Mouse (Mus musculus): ENCODE measurements at regions not wholly inside any gene's neighbourhood (a gene's known extent, or its start where the extent isn't known, plus 50 kb on each side); places are given as distances from the start of the nearest gene placed in this dataset.

DNA sequence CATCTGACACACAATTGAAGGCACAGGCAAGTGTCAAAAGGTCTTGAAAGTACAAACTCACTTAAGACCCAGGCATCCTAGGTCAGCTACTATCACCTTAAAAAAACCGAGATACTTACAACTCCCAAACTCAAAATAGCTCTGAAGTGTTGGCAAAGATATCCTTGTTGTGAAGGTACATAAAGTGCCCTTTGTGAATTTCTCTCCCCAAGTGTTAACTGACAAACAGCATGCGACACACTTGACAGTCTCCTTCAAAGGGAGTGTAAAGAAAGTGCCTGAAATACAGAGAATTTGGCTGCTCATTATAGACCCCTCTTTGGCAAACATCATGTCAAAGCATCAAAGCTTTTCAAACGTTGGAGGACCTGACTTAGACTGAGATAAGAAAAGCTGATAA lies 2634.2 kb downstream of the 9330182O14Rik start:
- no peak overlapping the region for H3K9ac ChIP-seq (ENCODE audit: low read depth, low read length)
- H3K27ac ChIP-seq (ENCODE audit: low read depth, low read length), result no peak overlapping the region
- no peak overlapping the region for H3K4me2 ChIP-seq
- WGBS, result 29% methylated on average over 3 of the region's 3 CpGs
- ATAC-seq (replicated peaks; ENCODE audit: low FRiP score) (no peak), DNase-seq (ENCODE audit: low spot score) (no peak)
- no peaks in the 10 kb centered on the region for H3K4me1 ChIP-seq (replicated peaks; ENCODE audit: control insufficient read depth, insufficient read depth, low read length)
- H3K9me3 ChIP-seq (ENCODE audit: control insufficient read depth, low read length), result no peaks in the 10 kb centered on the region
- H3K36me3 ChIP-seq (ENCODE audit: control insufficient read depth, insufficient read depth, low read length), result no peaks in the 10 kb centered on the region
- H3K4me3 ChIP-seq (ENCODE audit: low read depth, low read length), result no peak overlapping the region
- no peaks in the 10 kb centered on the region for H3K27me3 ChIP-seq (replicated peaks; ENCODE audit: control insufficient read depth, insufficient read depth, low read length)

DNA sequence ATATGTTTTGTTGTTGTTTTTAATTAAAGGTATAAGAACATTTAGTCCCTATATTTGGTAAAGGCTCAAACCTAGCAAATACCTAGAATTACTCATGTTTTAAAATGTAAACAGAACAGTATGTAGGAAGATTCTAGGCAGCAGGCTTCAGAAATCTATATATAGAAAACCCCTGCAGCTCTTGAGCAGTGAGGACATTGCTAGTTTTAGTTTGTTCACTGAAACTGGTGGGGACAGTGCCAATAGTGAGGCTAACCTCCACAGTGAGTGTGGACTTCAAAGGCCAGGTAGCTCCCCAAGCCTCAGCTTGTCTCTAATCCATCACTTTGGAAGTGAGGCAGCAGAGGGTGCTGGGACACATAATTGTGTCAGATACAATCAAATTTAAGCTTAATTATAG lies 2645.7 kb downstream of the 9330182O14Rik start:
- H3K9me3 ChIP-seq (ENCODE audit: control insufficient read depth, low read length), result no peaks in the 10 kb centered on the region
- H3K4me1 ChIP-seq (replicated peaks; ENCODE audit: control insufficient read depth, insufficient read depth, low read length), result no peaks in the 10 kb centered on the region
- ATAC-seq (replicated peaks; ENCODE audit: low FRiP score) (no peak), DNase-seq (ENCODE audit: low spot score) (no peak)
- H3K9ac ChIP-seq (ENCODE audit: low read depth, low read length), result no peak overlapping the region
- H3K27me3 ChIP-seq (replicated peaks; ENCODE audit: control insufficient read depth, insufficient read depth, low read length), result no peaks in the 10 kb centered on the region
- H3K36me3 ChIP-seq (ENCODE audit: control insufficient read depth, insufficient read depth, low read length), result no peaks in the 10 kb centered on the region
- H3K4me2 ChIP-seq, result no peak overlapping the region
- H3K27ac ChIP-seq (ENCODE audit: low read depth, low read length), result no peak overlapping the region
- H3K4me3 ChIP-seq (ENCODE audit: low read depth, low read length), result no peak overlapping the region

DNA sequence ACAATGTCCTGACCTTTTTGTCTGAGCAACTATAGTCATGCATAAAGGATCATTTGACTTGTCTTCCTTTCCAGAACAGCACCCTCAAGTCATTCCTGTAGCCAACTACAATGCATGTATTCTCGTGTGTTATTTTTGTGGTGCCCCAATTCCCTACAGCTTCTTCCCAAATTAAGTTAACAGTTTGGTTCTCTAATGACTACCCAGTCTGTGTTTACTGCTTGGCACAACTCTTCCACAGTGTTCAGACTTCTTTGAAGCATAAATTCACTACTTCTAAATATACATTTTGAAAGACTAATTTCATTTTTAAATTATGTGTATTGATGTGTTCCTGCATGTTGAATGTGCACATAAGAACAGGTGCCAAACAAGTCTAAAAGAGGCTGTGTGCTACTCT lies 2667.1 kb downstream of the 9330182O14Rik start:
- Histone ChIP-seq H3K27me3 (replicated peaks; ENCODE audit: control insufficient read depth, insufficient read depth, low read length) (no peaks in the 10 kb centered on the region), H3K4me1 (replicated peaks; ENCODE audit: control insufficient read depth, insufficient read depth, low read length) (no peaks in the 10 kb centered on the region), H3K4me2 (no peak overlapping the region), H3K4me3 (ENCODE audit: low read depth, low read length) (no peak overlapping the region), H3K36me3 (ENCODE audit: control insufficient read depth, insufficient read depth, low read length) (no peaks in the 10 kb centered on the region), H3K9ac (ENCODE audit: low read depth, low read length) (no peak overlapping the region), H3K27ac (ENCODE audit: low read depth, low read length) (no peak overlapping the region), H3K9me3 (ENCODE audit: control insufficient read depth, low read length) (no peaks in the 10 kb centered on the region)
- 96% methylated on average over 1 of the region's 1 CpGs for WGBS
- ATAC-seq (replicated peaks; ENCODE audit: low FRiP score) (no peak), DNase-seq (ENCODE audit: low spot score) (no peak)

DNA sequence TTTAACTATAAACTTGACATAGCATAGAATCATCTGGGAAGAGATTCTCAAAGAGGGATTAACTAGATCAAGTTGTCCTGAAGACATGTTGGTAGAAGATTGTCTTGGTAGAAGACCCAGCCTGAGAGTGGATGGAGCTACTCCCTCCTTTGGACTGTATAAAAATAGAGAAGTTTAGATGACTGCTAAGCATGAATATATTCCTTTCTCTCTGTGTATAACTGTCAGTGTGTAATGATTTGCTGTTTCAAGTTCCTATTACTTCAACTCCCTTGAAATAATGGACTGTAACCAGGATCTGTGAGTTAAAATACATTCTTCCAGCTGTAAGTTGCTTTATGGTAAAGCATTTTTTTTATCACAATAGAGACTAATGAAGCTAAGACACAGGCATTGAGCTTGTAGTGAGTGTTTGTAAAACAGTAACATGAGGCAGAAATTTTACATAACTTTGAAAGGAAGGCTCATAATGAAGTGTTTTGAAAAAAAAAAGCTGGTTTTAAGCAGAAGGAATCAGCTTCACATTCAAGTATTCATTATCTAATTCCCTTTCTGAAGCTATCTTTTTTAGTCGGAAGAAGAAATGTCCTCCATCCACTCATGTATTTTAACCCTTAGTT lies 2676.8 kb downstream of the 9330182O14Rik start:
- no peak for ATAC-seq (replicated peaks; ENCODE audit: low FRiP score)

DNA sequence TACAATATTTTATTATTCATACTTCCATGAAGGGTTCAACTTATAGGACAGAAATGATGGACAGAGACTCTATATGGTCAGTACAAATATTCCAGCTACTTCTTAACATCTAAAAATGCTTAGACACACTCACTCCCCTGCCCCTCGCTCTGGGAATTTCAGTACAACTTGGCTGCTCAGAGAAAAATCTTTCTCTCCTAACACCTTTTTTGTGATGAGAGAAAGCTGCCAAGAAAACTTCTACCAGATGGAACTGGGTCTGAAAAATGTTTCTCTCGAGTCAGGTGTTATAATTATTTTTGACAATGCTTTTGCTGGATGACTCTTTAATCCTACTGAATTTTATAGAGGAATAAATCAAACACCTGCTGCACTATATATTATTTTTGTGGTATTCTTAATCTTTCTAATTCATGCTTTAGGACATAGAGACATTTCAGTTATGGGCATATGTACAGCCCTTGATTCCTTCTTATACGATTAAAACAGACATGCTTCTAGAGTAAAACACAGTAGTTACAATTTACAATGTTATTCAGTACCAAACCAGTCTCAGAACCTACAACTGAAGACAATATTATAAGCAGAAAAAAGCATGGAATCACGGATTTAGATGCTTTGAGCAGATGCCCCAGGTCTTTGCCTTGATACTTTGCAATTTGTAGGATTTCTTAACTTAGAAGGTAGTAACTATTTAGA lies 2681.0 kb downstream of the 9330182O14Rik start:
- ATAC-seq (replicated peaks; ENCODE audit: low FRiP score) (no peak), DNase-seq (ENCODE audit: low spot score) (no peak)
- H3K4me2 ChIP-seq, result no peak overlapping the region
- no peaks in the 10 kb centered on the region for H3K27me3 ChIP-seq (replicated peaks; ENCODE audit: control insufficient read depth, insufficient read depth, low read length)
- H3K4me3 ChIP-seq (ENCODE audit: low read depth, low read length), result no peak overlapping the region
- no peak overlapping the region for H3K9ac ChIP-seq (ENCODE audit: low read depth, low read length)
- no peaks in the 10 kb centered on the region for H3K9me3 ChIP-seq (ENCODE audit: control insufficient read depth, low read length)
- H3K27ac ChIP-seq (ENCODE audit: low read depth, low read length), result no peak overlapping the region
- 68% methylated on average over 4 of the region's 4 CpGs for WGBS
- no peaks in the 10 kb centered on the region for H3K36me3 ChIP-seq (ENCODE audit: control insufficient read depth, insufficient read depth, low read length)
- no peaks in the 10 kb centered on the region for H3K4me1 ChIP-seq (replicated peaks; ENCODE audit: control insufficient read depth, insufficient read depth, low read length)

More for the DNA sequence above, 2676.8 kb downstream of the 9330182O14Rik start:
- Histone ChIP-seq H3K27ac (ENCODE audit: low read depth, low read length) (no peak overlapping the region), H3K27me3 (replicated peaks; ENCODE audit: control insufficient read depth, insufficient read depth, low read length) (no peaks in the 10 kb centered on the region), H3K4me2 (no peak overlapping the region), H3K4me1 (replicated peaks; ENCODE audit: control insufficient read depth, insufficient read depth, low read length) (no peaks in the 10 kb centered on the region), H3K4me3 (ENCODE audit: low read depth, low read length) (no peak overlapping the region), H3K9ac (ENCODE audit: low read depth, low read length) (no peak overlapping the region), H3K9me3 (ENCODE audit: control insufficient read depth, low read length) (no peaks in the 10 kb centered on the region), H3K36me3 (ENCODE audit: control insufficient read depth, insufficient read depth, low read length) (no peaks in the 10 kb centered on the region)
- WGBS, result 67% methylated on average over 1 of the region's 1 CpGs
- no peak for DNase-seq (ENCODE audit: low spot score)

DNA sequence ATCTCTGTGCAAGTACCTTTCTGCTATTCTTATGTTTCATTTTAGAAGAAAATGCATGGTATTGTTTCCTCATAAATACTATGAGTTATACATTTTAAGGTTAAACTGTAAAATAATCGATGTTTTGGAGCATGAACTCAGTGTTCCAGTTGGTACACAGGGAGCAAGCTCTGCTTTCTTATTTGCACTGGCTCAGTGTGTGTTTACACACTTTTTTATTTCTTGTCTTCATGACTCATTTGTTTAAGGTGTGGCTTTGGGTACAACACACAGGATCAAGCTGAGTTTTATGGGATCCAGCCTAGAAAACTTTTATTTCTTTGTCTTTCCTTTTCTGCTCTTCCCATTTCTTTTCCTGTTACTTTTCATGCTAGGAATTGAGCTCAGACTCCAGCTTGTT lies 2704.7 kb downstream of the 9330182O14Rik start:
- ATAC-seq (replicated peaks; ENCODE audit: low FRiP score) (no peak), DNase-seq (ENCODE audit: low spot score) (no peak)
- WGBS, result 78% methylated on average over 1 of the region's 1 CpGs
- no peaks in the 10 kb centered on the region for H3K4me1 ChIP-seq (replicated peaks; ENCODE audit: control insufficient read depth, insufficient read depth, low read length)
- no peaks in the 10 kb centered on the region for H3K9me3 ChIP-seq (ENCODE audit: control insufficient read depth, low read length)
- H3K4me2 ChIP-seq, result no peak overlapping the region
- H3K27ac ChIP-seq (ENCODE audit: low read depth, low read length), result no peak overlapping the region
- H3K36me3 ChIP-seq (ENCODE audit: control insufficient read depth, insufficient read depth, low read length), result no peaks in the 10 kb centered on the region
- no peak overlapping the region for H3K4me3 ChIP-seq (ENCODE audit: low read depth, low read length)
- no peak overlapping the region for H3K9ac ChIP-seq (ENCODE audit: low read depth, low read length)
- H3K27me3 ChIP-seq (replicated peaks; ENCODE audit: control insufficient read depth, insufficient read depth, low read length), result no peaks in the 10 kb centered on the region

DNA sequence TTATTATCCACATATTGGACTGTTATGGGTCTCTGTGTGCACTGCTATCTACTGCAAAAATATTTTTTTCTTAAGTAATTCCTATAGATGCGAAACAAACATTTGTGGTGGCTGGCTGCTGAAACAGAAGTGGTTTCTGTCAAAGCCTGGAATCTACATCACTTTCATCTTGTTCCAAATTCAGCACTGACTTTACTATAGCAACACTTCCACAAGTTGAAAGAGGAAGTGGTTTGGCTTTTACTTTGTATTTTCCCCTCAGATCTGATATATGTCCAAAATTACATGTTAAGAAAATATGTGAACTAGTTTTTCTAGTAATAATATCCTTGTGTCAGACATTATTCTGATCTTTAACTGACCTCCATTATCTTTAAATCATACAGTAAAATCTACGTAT lies 2715.8 kb downstream of the 9330182O14Rik start:
- no peak overlapping the region for H3K4me3 ChIP-seq (ENCODE audit: low read depth, low read length)
- ATAC-seq (replicated peaks; ENCODE audit: low FRiP score), result no peak
- no peak for DNase-seq (ENCODE audit: low spot score)
- H3K9me3 ChIP-seq (ENCODE audit: control insufficient read depth, low read length), result no peaks in the 10 kb centered on the region
- WGBS, result 80% methylated on average over 2 of the region's 2 CpGs
- no peaks in the 10 kb centered on the region for H3K4me1 ChIP-seq (replicated peaks; ENCODE audit: control insufficient read depth, insufficient read depth, low read length)
- no peaks in the 10 kb centered on the region for H3K27me3 ChIP-seq (replicated peaks; ENCODE audit: control insufficient read depth, insufficient read depth, low read length)
- H3K9ac ChIP-seq (ENCODE audit: low read depth, low read length), result no peak overlapping the region
- H3K36me3 ChIP-seq (ENCODE audit: control insufficient read depth, insufficient read depth, low read length), result no peaks in the 10 kb centered on the region
- no peak overlapping the region for H3K27ac ChIP-seq (ENCODE audit: low read depth, low read length)
- H3K4me2 ChIP-seq, result no peak overlapping the region

DNA sequence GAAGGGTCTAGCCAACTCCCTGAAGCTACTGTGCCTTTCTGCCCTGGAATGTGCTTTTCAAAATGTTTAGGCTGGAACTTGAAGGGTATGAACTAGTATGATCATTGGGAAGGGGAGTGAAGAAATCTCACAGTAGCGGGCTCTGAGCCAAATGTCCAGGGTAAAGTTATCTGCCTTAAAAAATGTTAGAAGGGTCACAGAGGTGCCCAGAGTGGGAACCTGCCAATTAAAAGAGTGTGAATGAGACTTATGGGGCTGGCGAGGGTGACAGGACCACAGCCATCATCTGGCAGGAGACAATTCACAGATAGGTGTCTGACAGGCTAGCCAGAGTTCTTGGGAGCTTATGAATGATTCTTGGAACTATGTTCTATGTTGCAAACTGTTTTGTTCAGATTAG lies 2738.3 kb downstream of the 9330182O14Rik start:
- no peak overlapping the region for H3K9ac ChIP-seq (ENCODE audit: low read depth, low read length)
- no peaks in the 10 kb centered on the region for H3K4me1 ChIP-seq (replicated peaks; ENCODE audit: control insufficient read depth, insufficient read depth, low read length)
- ATAC-seq (replicated peaks; ENCODE audit: low FRiP score) (no peak), DNase-seq (ENCODE audit: low spot score) (no peak)
- no peaks in the 10 kb centered on the region for H3K27me3 ChIP-seq (replicated peaks; ENCODE audit: control insufficient read depth, insufficient read depth, low read length)
- 54% methylated on average over 2 of the region's 2 CpGs for WGBS
- H3K9me3 ChIP-seq (ENCODE audit: control insufficient read depth, low read length), result no peaks in the 10 kb centered on the region
- H3K4me2 ChIP-seq, result no peak overlapping the region
- no peak overlapping the region for H3K27ac ChIP-seq (ENCODE audit: low read depth, low read length)
- H3K4me3 ChIP-seq (ENCODE audit: low read depth, low read length), result no peak overlapping the region
- H3K36me3 ChIP-seq (ENCODE audit: control insufficient read depth, insufficient read depth, low read length), result no peaks in the 10 kb centered on the region

DNA sequence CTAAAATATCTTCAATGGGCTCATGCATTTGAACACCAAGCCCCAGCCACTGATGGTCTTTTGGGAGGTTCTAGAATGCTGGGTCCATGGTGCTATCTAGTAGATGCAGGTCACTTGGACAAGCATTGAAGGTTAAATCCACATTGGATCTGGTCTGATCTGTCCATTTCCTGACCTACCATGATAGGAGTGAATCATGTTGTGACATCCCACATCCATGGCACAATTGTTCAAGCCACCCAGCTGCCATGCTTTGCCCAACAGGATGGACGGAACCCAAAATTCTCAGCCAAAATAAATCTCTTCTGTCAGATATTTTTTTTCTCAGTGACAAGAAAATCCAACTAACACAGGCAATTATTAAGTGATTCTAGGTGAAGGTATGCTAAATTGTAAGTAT lies 2760.4 kb downstream of the 9330182O14Rik start:
- Histone ChIP-seq H3K27me3 (replicated peaks; ENCODE audit: control insufficient read depth, insufficient read depth, low read length) (no peaks in the 10 kb centered on the region), H3K9ac (ENCODE audit: low read depth, low read length) (no peak overlapping the region), H3K4me2 (no peak overlapping the region), H3K9me3 (ENCODE audit: control insufficient read depth, low read length) (no peaks in the 10 kb centered on the region), H3K4me3 (ENCODE audit: low read depth, low read length) (no peak overlapping the region), H3K36me3 (ENCODE audit: control insufficient read depth, insufficient read depth, low read length) (no peaks in the 10 kb centered on the region), H3K4me1 (replicated peaks; ENCODE audit: control insufficient read depth, insufficient read depth, low read length) (no peaks in the 10 kb centered on the region), H3K27ac (ENCODE audit: low read depth, low read length) (no peak overlapping the region)
- 88% methylated on average over 1 of the region's 1 CpGs for WGBS
- no peak for ATAC-seq (replicated peaks; ENCODE audit: low FRiP score)
- no peak for DNase-seq (ENCODE audit: low spot score)
